Mouse (Mus musculus) testis, adult 2 months (tissue): Measurements from ENCODE around the gene Thnsl1. TPM values are rescaled to one million over a fixed set of nuclear protein-coding genes. Genes with fewer than 3 reads are reported as not detected.

ENCODE experiments used
- H3K27ac ChIP-seq: fragments of 200-500 bp; 2 replicates; pipeline ENCODE4 v1.5.1; 2012; ENCODE audit warnings: low read depth, low read length; ENCODE audit not compliant: control insufficient read depth, insufficient read depth
- H3K27me3 ChIP-seq: fragments of 200-500 bp; 2 replicates; pipeline ENCODE4 v1.6.1; 2012; ENCODE audit warnings: mild to moderate bottlenecking, low read length, moderate library complexity; ENCODE audit not compliant: control insufficient read depth, insufficient read depth
- H3K36me3 ChIP-seq: fragments of 200-500 bp; 2 replicates; pipeline ENCODE4 v1.6.1; 2012; ENCODE audit warnings: mild to moderate bottlenecking, low read length; ENCODE audit not compliant: control insufficient read depth, insufficient read depth
- H3K4me1 ChIP-seq: fragments of 200-500 bp; 2 replicates; pipeline ENCODE4 v1.6.1; 2012; ENCODE audit warnings: low read length; ENCODE audit not compliant: control insufficient read depth, insufficient read depth
- H3K4me3 ChIP-seq: fragments of 200-500 bp; 2 replicates; pipeline ENCODE4 v1.5.1; 2012; ENCODE audit warnings: low read depth, mild to moderate bottlenecking, low read length, moderate library complexity, mixed read lengths; ENCODE audit not compliant: control insufficient read depth
- CTCF ChIP-seq: fragments of 200-500 bp; IDR thresholded peaks from 2 replicates; pipeline ENCODE4 v1.5.1; 2012; ENCODE audit warnings: low read depth, mild to moderate bottlenecking, inconsistent platforms, low read length, moderate library complexity; ENCODE audit not compliant: control insufficient read depth, insufficient read depth, insufficient replicate concordance
- POLR2A ChIP-seq: fragments of 200-500 bp; IDR thresholded peaks from 2 replicates; pipeline ENCODE4 v1.6.1; 2012; ENCODE audit warnings: low read depth, mild to moderate bottlenecking, inconsistent platforms, low read length, moderate library complexity; ENCODE audit not compliant: control insufficient read depth
- polyA plus RNA-seq: library from polyadenylated mRNA; depleted of rRNA; stranded (reverse); fragments of >200 nt; gene quantifications from 2 replicates; pipeline ENCODE4 v1.2.3, GENCODE M21; 2012

The Thnsl1 gene
- polyA plus RNA-seq, 1 experiment, result 20.6 TPM

DNA sequence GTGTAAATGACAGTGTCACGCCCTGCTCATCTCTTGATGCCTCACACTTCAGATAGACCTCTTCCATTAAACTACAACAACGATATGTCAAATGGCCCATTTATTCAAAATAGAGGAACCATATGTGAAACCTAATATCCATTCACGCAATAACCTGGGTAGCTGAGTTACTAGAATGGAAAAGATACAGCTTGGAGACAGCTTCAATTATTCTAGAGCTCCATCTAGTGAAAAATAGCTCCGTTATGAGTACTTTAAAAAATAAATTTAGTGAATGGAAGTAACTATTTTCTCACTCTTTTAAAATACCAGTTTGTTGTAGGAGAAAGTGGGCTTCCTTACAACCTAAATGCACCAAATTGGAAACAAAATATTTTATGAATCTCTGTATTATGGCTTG lies 16.9 kb upstream of the Thnsl1 start:
- no peak for TF ChIP-seq POLR2A
- no peak for TF ChIP-seq CTCF
- no peak overlapping the region for H3K27ac ChIP-seq
- no peaks in the 10 kb centered on the region for H3K4me1 ChIP-seq
- no peak overlapping the region for H3K4me3 ChIP-seq
- H3K36me3 ChIP-seq, result no peaks in the 10 kb centered on the region
- H3K27me3 ChIP-seq, result no peaks in the 10 kb centered on the region

- Histone ChIP-seq H3K36me3 (no peaks in the 10 kb centered on the region), H3K4me3 (no peak overlapping the region), H3K27me3 (no peaks in the 10 kb centered on the region), H3K27ac (no peak overlapping the region), H3K4me1 (no peaks in the 10 kb centered on the region)
- no peak for TF ChIP-seq CTCF
- TF ChIP-seq POLR2A, result no peak
These were observed 14.3 kb upstream of the Thnsl1 start for GRCm38 (mm10) chr2:21191232-21191631.

GRCm38 (mm10) chr2:21195233-21195632 lies 10.3 kb upstream of the Thnsl1 start:
- Histone ChIP-seq H3K4me3 (no peak overlapping the region), H3K27ac (no peak overlapping the region), H3K36me3 (no peaks in the 10 kb centered on the region), H3K4me1 (no peaks in the 10 kb centered on the region), H3K27me3 (no peaks in the 10 kb centered on the region)
- no peak for TF ChIP-seq POLR2A
- no peak for TF ChIP-seq CTCF

- Histone ChIP-seq H3K27ac (no peak overlapping the region), H3K4me3 (no peak overlapping the region), H3K27me3 (no peaks in the 10 kb centered on the region), H3K4me1 (no peaks in the 10 kb centered on the region), H3K36me3 (no peaks in the 10 kb centered on the region)
- no peak for TF ChIP-seq POLR2A
- TF ChIP-seq CTCF, result no peak
These were observed 6.5 kb upstream of the Thnsl1 start for GRCm38 (mm10) chr2:21199051-21199450.

DNA sequence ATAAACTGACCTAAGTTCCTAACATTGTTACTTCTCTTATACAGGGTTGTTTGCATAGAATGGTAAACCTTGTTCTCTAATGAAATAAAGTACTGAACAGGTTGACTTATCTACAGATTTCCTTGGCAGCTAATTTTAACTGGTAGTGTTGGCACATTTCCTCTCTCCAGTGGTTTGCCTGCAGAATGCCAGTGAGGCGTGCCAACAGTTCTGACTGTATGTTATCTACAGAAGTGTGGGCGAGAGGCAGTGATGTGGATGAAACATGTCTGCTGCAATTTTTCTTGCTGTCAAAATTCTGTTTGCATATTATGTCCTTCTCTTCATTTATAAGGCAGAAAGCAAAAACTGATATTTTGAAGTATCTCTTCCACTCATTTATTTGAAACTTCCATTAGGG lies 2.8 kb upstream of the Thnsl1 start:
- peak overlapping the region; percentile 27; the same call in 1 of the 2 replicates for H3K4me3 ChIP-seq
- H3K27ac ChIP-seq, result no peak overlapping the region
- no peaks in the 10 kb centered on the region for H3K27me3 ChIP-seq
- TF ChIP-seq CTCF (no peak), POLR2A (no peak)
- no peaks in the 10 kb centered on the region; the same call in 1 of the 2 replicates for H3K4me1 ChIP-seq
- H3K36me3 ChIP-seq, result no peaks in the 10 kb centered on the region

GRCm38 (mm10) chr2:21205831-21206159 lies 271 bp downstream of the Thnsl1 start:
- Histone ChIP-seq H3K27ac (peak overlapping the region; percentile 95), H3K36me3 (no peaks in the 10 kb centered on the region), H3K4me1 (no peaks in the 10 kb centered on the region; the same call in 1 of the 2 replicates), H3K4me3 (peak overlapping the region; percentile 100), H3K27me3 (no peaks in the 10 kb centered on the region)
- TF ChIP-seq POLR2A, result no peak
- TF ChIP-seq CTCF, result no peak

DNA sequence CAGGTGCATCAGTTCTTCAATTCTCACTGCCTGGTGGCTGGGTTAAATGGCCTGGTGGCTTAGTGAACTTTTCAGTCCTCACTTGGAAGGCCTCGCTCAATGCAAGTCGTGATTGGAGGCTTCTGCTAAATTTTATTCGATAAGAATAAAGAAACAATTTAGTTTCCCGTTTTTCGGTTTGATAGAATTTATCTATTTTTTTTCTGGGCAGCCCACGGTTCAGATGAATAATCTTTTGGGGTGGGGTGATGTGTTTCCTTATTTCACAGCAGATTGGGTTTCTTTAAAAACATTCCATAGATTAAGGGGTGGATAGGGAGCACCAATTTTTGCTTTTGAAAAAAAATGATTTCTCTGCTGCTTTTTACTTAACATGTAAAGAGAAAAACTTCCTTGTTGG lies 754 bp downstream of the Thnsl1 start:
- Histone ChIP-seq H3K36me3 (peaks cover under 1% of the 10 kb centered on the region; the same call in 1 of the 2 replicates), H3K4me3 (peak overlapping the region; percentile 100), H3K27ac (peak overlapping the region; percentile 95; the same call in 1 of the 2 replicates), H3K27me3 (no peaks in the 10 kb centered on the region), H3K4me1 (no peaks in the 10 kb centered on the region; the same call in 1 of the 2 replicates)
- TF ChIP-seq POLR2A (no peak), CTCF (no peak)

GRCm38 (mm10) chr2:21211361-21211760 lies 5.8 kb downstream of the Thnsl1 start:
- no peak overlapping the region for H3K4me3 ChIP-seq
- TF ChIP-seq POLR2A (no peak), CTCF (no peak)
- H3K27ac ChIP-seq, result no peak overlapping the region
- H3K36me3 ChIP-seq, result peaks cover 3% of the 10 kb centered on the region
- H3K27me3 ChIP-seq, result no peaks in the 10 kb centered on the region
- no peaks in the 10 kb centered on the region for H3K4me1 ChIP-seq
